Mouse (Mus musculus): ENCODE data around the gene 6820408C15Rik. TPM values are rescaled to one million over a fixed set of nuclear protein-coding genes. Genes with fewer than 3 reads are reported as not detected.

The 6820408C15Rik gene
- total RNA-seq, 1 experiment = 0.18 TPM

GRCm38 (mm10) chr2:152452101-152452781 is 36.9 kb downstream of the 6820408C15Rik start:
- TF ChIP-seq HCFC1 (IDR thresholded peaks at IDR 0.05; ENCODE audit: borderline replicate concordance, insufficient read depth, low read length) = no peak
- TF ChIP-seq ZNF384 (IDR thresholded peaks at IDR 0.05; ENCODE audit: low read depth, low read length) = no peak
- no peak for TF ChIP-seq MAFK (IDR thresholded peaks at IDR 0.05; ENCODE audit: insufficient read depth, low read depth, low read length)
- no peak for TF ChIP-seq ZC3H11A (IDR thresholded peaks at IDR 0.05; ENCODE audit: borderline replicate concordance, low read depth, low read length)
- no peak for TF ChIP-seq CHD2 (IDR thresholded peaks at IDR 0.05; ENCODE audit: low read depth, low read length)
- in situ Hi-C loops (cut with MboI; ENCODE audit: low sequenced_read_pairs in 2 of 2, unreplicated experiment in 2 of 2) = no loop called here
- no peaks in the 10 kb centered on the region for H3K9me3 ChIP-seq (ENCODE audit: control insufficient read depth, insufficient read depth, low read depth, low read length)
- no peak for DNase-seq (ENCODE audit: low read depth, low spot score)
- H3K9ac ChIP-seq (ENCODE audit: insufficient read depth, low read depth, low read length, poor library complexity, severe bottlenecking) = no peak overlapping the region
- no peak overlapping the region for H3K4me3 ChIP-seq (ENCODE audit: insufficient read depth in 1 of 2, low read depth in 1 of 2, low read length in 2 of 2, poor library complexity in 1 of 2, severe bottlenecking in 1 of 2)
- peaks cover 0 to 7% of the 10 kb centered on the region in 2 experiments; a peak in 1 of 4 replicates for H3K4me1 ChIP-seq (ENCODE audit: control insufficient read depth in 2 of 2, insufficient read depth in 2 of 2, low read length in 2 of 2, poor library complexity in 1 of 2)
- no peaks in the 10 kb centered on the region for H3K36me3 ChIP-seq (ENCODE audit: control insufficient read depth, insufficient read depth, low read length, poor library complexity, severe bottlenecking)
- no peak overlapping the region for H3K27ac ChIP-seq (ENCODE audit: insufficient read depth, low read depth, low read length, poor library complexity, severe bottlenecking)

GRCm38 (mm10) chr2:152459241-152459640 is 43.9 kb downstream of the 6820408C15Rik start:
- in situ Hi-C loops (cut with MboI; ENCODE audit: low sequenced_read_pairs in 2 of 2, unreplicated experiment in 2 of 2) = no loop called here
- DNase-seq (ENCODE audit: low read depth, low spot score) = no peak
- Histone ChIP-seq H3K9me3 (ENCODE audit: control insufficient read depth, insufficient read depth, low read depth, low read length) (no peaks in the 10 kb centered on the region), H3K4me1 (ENCODE audit: control insufficient read depth in 2 of 2, insufficient read depth in 2 of 2, low read length in 2 of 2, poor library complexity in 1 of 2) (no peaks in the 10 kb centered on the region), H3K9ac (ENCODE audit: insufficient read depth, low read depth, low read length, poor library complexity, severe bottlenecking) (no peak overlapping the region), H3K27ac (ENCODE audit: insufficient read depth, low read depth, low read length, poor library complexity, severe bottlenecking) (no peak overlapping the region), H3K36me3 (ENCODE audit: control insufficient read depth, insufficient read depth, low read length, poor library complexity, severe bottlenecking) (no peaks in the 10 kb centered on the region), H3K4me3 (ENCODE audit: insufficient read depth in 1 of 2, low read depth in 1 of 2, low read length in 2 of 2, poor library complexity in 1 of 2, severe bottlenecking in 1 of 2) (no peak overlapping the region)
- TF ChIP-seq ZNF384 (IDR thresholded peaks at IDR 0.05; ENCODE audit: low read depth, low read length) (no peak), HCFC1 (IDR thresholded peaks at IDR 0.05; ENCODE audit: borderline replicate concordance, insufficient read depth, low read length) (no peak), ZC3H11A (IDR thresholded peaks at IDR 0.05; ENCODE audit: borderline replicate concordance, low read depth, low read length) (no peak), CHD2 (IDR thresholded peaks at IDR 0.05; ENCODE audit: low read depth, low read length) (no peak), MAFK (IDR thresholded peaks at IDR 0.05; ENCODE audit: insufficient read depth, low read depth, low read length) (no peak)

GRCm38 (mm10) chr2:152464570-152465150 is 49.3 kb downstream of the 6820408C15Rik start, which contains the start of gene Defb23:
Defb23 (minus strand) TSS chr2:152464620.
- Histone ChIP-seq H3K27ac (ENCODE audit: insufficient read depth, low read depth, low read length, poor library complexity, severe bottlenecking) (no peak within 1 kb of the TSS), H3K9me3 (ENCODE audit: control insufficient read depth, insufficient read depth, low read depth, low read length) (no peaks in the 10 kb centered on the region), H3K4me3 (ENCODE audit: insufficient read depth in 1 of 2, low read depth in 1 of 2, low read length in 2 of 2, poor library complexity in 1 of 2, severe bottlenecking in 1 of 2) (no peak within 1 kb of the TSS), H3K4me1 (ENCODE audit: control insufficient read depth in 2 of 2, insufficient read depth in 2 of 2, low read length in 2 of 2, poor library complexity in 1 of 2) (no peaks in the 10 kb centered on the region; a peak in 1 of 4 replicates), H3K36me3 (ENCODE audit: control insufficient read depth, insufficient read depth, low read length, poor library complexity, severe bottlenecking) (no peaks in the 10 kb centered on the region), H3K9ac (ENCODE audit: insufficient read depth, low read depth, low read length, poor library complexity, severe bottlenecking) (no peak within 1 kb of the TSS)
- DNase-seq (ENCODE audit: low read depth, low spot score) = peak; percentile 21
- TF ChIP-seq CHD2 (IDR thresholded peaks at IDR 0.05; ENCODE audit: low read depth, low read length) (no peak), ZNF384 (IDR thresholded peaks at IDR 0.05; ENCODE audit: low read depth, low read length) (no peak), ZC3H11A (IDR thresholded peaks at IDR 0.05; ENCODE audit: borderline replicate concordance, low read depth, low read length) (no peak), MAFK (IDR thresholded peaks at IDR 0.05; ENCODE audit: insufficient read depth, low read depth, low read length) (no peak), HCFC1 (IDR thresholded peaks at IDR 0.05; ENCODE audit: borderline replicate concordance, insufficient read depth, low read length) (no peak)
- in situ Hi-C loops (cut with MboI; ENCODE audit: low sequenced_read_pairs in 2 of 2, unreplicated experiment in 2 of 2) = no loop called here

DNA sequence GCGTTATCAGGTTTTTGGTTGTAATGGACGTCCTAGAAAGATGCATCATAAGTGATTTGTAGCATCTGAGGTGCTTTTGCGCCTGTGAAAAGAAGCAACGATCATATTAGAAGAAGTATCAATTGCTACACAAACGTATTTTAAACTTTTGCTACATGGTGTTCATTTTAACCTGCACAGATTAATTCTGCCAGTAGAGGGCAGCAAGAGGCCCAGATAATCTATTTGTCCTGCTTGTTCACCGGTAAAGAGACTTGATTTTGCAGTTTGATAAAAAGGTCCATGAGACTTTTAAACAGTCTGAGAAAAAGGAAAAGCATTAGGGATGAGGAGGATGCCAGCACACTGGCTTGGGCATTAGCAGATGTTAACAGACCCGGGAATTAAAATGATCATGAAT is 55.6 kb downstream of the 6820408C15Rik start:
- Histone ChIP-seq H3K27ac (ENCODE audit: insufficient read depth, low read depth, low read length, poor library complexity, severe bottlenecking) (no peak overlapping the region), H3K36me3 (ENCODE audit: control insufficient read depth, insufficient read depth, low read length, poor library complexity, severe bottlenecking) (no peaks in the 10 kb centered on the region), H3K4me3 (ENCODE audit: insufficient read depth in 1 of 2, low read depth in 1 of 2, low read length in 2 of 2, poor library complexity in 1 of 2, severe bottlenecking in 1 of 2) (no peak overlapping the region), H3K4me1 (ENCODE audit: control insufficient read depth in 2 of 2, insufficient read depth in 2 of 2, low read length in 2 of 2, poor library complexity in 1 of 2) (no peaks in the 10 kb centered on the region; a peak in 1 of 4 replicates), H3K9me3 (ENCODE audit: control insufficient read depth, insufficient read depth, low read depth, low read length) (no peaks in the 10 kb centered on the region), H3K9ac (ENCODE audit: insufficient read depth, low read depth, low read length, poor library complexity, severe bottlenecking) (no peak overlapping the region)
- in situ Hi-C loops (cut with MboI; ENCODE audit: low sequenced_read_pairs in 2 of 2, unreplicated experiment in 2 of 2) = no loop called here
- TF ChIP-seq CHD2 (IDR thresholded peaks at IDR 0.05; ENCODE audit: low read depth, low read length) (no peak), ZNF384 (IDR thresholded peaks at IDR 0.05; ENCODE audit: low read depth, low read length) (no peak), ZC3H11A (IDR thresholded peaks at IDR 0.05; ENCODE audit: borderline replicate concordance, low read depth, low read length) (no peak), MAFK (IDR thresholded peaks at IDR 0.05; ENCODE audit: insufficient read depth, low read depth, low read length) (no peak), HCFC1 (IDR thresholded peaks at IDR 0.05; ENCODE audit: borderline replicate concordance, insufficient read depth, low read length) (no peak)
- DNase-seq (ENCODE audit: low read depth, low spot score) = peak; percentile 48

All from ES-E14 (cell line).